Mouse (Mus musculus) midbrain, embryonic 12.5 days (tissue): ENCODE data around the gene Mtx2. TPM values are rescaled to one million over a fixed set of nuclear protein-coding genes. Genes with fewer than 3 reads are reported as not detected.

Experiments
- ATAC-seq: fragments of 200-750 bp; cut with Nextera tagmentation; 2 replicates; pipeline ENCODE4 v1.8.0; 2017; ENCODE audit warnings: low read depth, moderate TSS enrichment, moderate library complexity; ENCODE audit not compliant: low FRiP score
- H3K27ac ChIP-seq: fragments of 300-500 bp; sonication (generic); replicated peaks from 2 replicates; pipeline ENCODE4 v1.5.1; 2016; ENCODE audit warnings: mild to moderate bottlenecking
- H3K27me3 ChIP-seq: fragments of 300-500 bp; sonication (generic); 2 replicates; pipeline ENCODE4 v1.6.1; 2016; ENCODE audit warnings: mild to moderate bottlenecking
- H3K36me3 ChIP-seq: fragments of 300-500 bp; sonication (generic); 2 replicates; pipeline ENCODE4 v1.6.1; 2016
- H3K4me1 ChIP-seq: fragments of 300-500 bp; sonication (generic); 2 replicates; pipeline ENCODE4 v1.6.1; 2016
- H3K4me2 ChIP-seq: fragments of 300-500 bp; sonication (generic); replicated peaks from 2 replicates; pipeline ENCODE4 v1.6.1; 2016; ENCODE audit warnings: mild to moderate bottlenecking, moderate library complexity
- H3K4me3 ChIP-seq: fragments of 300-500 bp; sonication (generic); 2 replicates; pipeline ENCODE4 v1.5.1; 2016; ENCODE audit warnings: mild to moderate bottlenecking
- H3K9ac ChIP-seq: fragments of 300-500 bp; sonication (generic); replicated peaks from 2 replicates; pipeline ENCODE4 v1.6.1; 2016; ENCODE audit warnings: mild to moderate bottlenecking, moderate library complexity
- H3K9me3 ChIP-seq: fragments of 300-500 bp; sonication (generic); 2 replicates; pipeline ENCODE4 v1.6.1; 2016; ENCODE audit warnings: mild to moderate bottlenecking
- WGBS: fragments of 180-500 bp; shearing (Covaris S2); methylation state at CpG from one replicate; pipeline ENCODE4 v1.1.7; 2016; 5-methylcytosine and 5-hydroxymethylcytosine counted together
- polyA plus RNA-seq: library from polyadenylated mRNA; unstranded; fragments of >200 nt; fragmentation: Nextera tagmentation; extraction: Ambion mirVana; gene quantifications from 2 replicates; pipeline ENCODE4 v1.2.1, GENCODE M21; 2016

The Mtx2 gene
- 110 and 118 TPM in 2 replicates for polyA plus RNA-seq

- Histone ChIP-seq H3K4me2 (peak within 1 kb of the TSS; percentile 84), H3K4me1 (peaks cover 6% of the 10 kb centered on the region), H3K36me3 (no peaks in the 10 kb centered on the region), H3K27ac (peak within 1 kb of the TSS; percentile 84), H3K9me3 (no peaks in the 10 kb centered on the region), H3K27me3 (peaks cover 7% of the 10 kb centered on the region; the same call in 1 of the 2 replicates), H3K9ac (peak within 1 kb of the TSS; percentile 93), H3K4me3 (peak within 1 kb of the TSS; percentile 94)
- ATAC-seq, result peak; percentile 92
- under 1% methylated on average over 74 of the region's 74 CpGs for WGBS
Observed at GRCm38 (mm10) chr2:74825730-74826430, at the start of gene Mtx2. Mtx2 (plus strand) TSS chr2:74825803.

GRCm38 (mm10) chr2:74777536-74778275 is 47.9 kb upstream of the Mtx2 start:
- Histone ChIP-seq H3K4me1 (no peaks in the 10 kb centered on the region), H3K9me3 (no peaks in the 10 kb centered on the region), H3K36me3 (no peaks in the 10 kb centered on the region), H3K9ac (no peak overlapping the region), H3K27ac (no peak overlapping the region), H3K27me3 (no peaks in the 10 kb centered on the region), H3K4me2 (no peak overlapping the region), H3K4me3 (no peak overlapping the region)
- no peak for ATAC-seq
- WGBS, result 73% methylated on average over 13 of the region's 13 CpGs

GRCm38 (mm10) chr2:74781386-74781785 is 44.2 kb upstream of the Mtx2 start:
- H3K4me2 ChIP-seq, result no peak overlapping the region
- no peak overlapping the region for H3K27ac ChIP-seq
- no peak overlapping the region for H3K9ac ChIP-seq
- no peak for ATAC-seq
- no peaks in the 10 kb centered on the region for H3K27me3 ChIP-seq
- H3K36me3 ChIP-seq, result no peaks in the 10 kb centered on the region
- H3K9me3 ChIP-seq, result no peaks in the 10 kb centered on the region
- H3K4me1 ChIP-seq, result no peaks in the 10 kb centered on the region
- H3K4me3 ChIP-seq, result no peak overlapping the region
- WGBS, result 88% methylated on average over 5 of the region's 5 CpGs

GRCm38 (mm10) chr2:74795531-74795930 is 30.1 kb upstream of the Mtx2 start:
- Histone ChIP-seq H3K4me1 (no peaks in the 10 kb centered on the region), H3K36me3 (no peaks in the 10 kb centered on the region), H3K4me3 (no peak overlapping the region), H3K9me3 (no peaks in the 10 kb centered on the region), H3K27ac (no peak overlapping the region), H3K27me3 (no peaks in the 10 kb centered on the region), H3K4me2 (no peak overlapping the region), H3K9ac (no peak overlapping the region)
- no peak for ATAC-seq
- 64% methylated on average over 7 of the region's 7 CpGs for WGBS

GRCm38 (mm10) chr2:74808431-74808830 is 17.2 kb upstream of the Mtx2 start:
- H3K9me3 ChIP-seq, result no peaks in the 10 kb centered on the region
- no peaks in the 10 kb centered on the region for H3K27me3 ChIP-seq
- 81% methylated on average over 5 of the region's 5 CpGs for WGBS
- no peaks in the 10 kb centered on the region for H3K4me1 ChIP-seq
- H3K9ac ChIP-seq, result no peak overlapping the region
- no peak overlapping the region for H3K4me2 ChIP-seq
- no peak overlapping the region for H3K4me3 ChIP-seq
- no peaks in the 10 kb centered on the region for H3K36me3 ChIP-seq
- H3K27ac ChIP-seq, result no peak overlapping the region
- no peak for ATAC-seq

- Histone ChIP-seq H3K9me3 (no peaks in the 10 kb centered on the region), H3K27me3 (peaks cover 15% of the 10 kb centered on the region; the same call in 1 of the 2 replicates), H3K4me2 (no peak overlapping the region), H3K9ac (no peak overlapping the region), H3K27ac (no peak overlapping the region), H3K36me3 (no peaks in the 10 kb centered on the region), H3K4me3 (no peak overlapping the region), H3K4me1 (peaks cover 6% of the 10 kb centered on the region)
- WGBS, result 74% methylated on average over 5 of the region's 5 CpGs
- no peak for ATAC-seq
Observed at GRCm38 (mm10) chr2:74822654-74823053, 2.9 kb upstream of the Mtx2 start.

GRCm38 (mm10) chr2:74825371-74825729 is 253 bp upstream of the Mtx2 start:
- H3K9me3 ChIP-seq, result no peaks in the 10 kb centered on the region
- peak overlapping the region; percentile 84 for H3K27ac ChIP-seq
- H3K36me3 ChIP-seq, result no peaks in the 10 kb centered on the region
- peak overlapping the region; percentile 94 for H3K4me3 ChIP-seq
- peak overlapping the region; percentile 93 for H3K9ac ChIP-seq
- peak overlapping the region; percentile 84 for H3K4me2 ChIP-seq
- H3K27me3 ChIP-seq, result peaks cover 7% of the 10 kb centered on the region; the same call in 1 of the 2 replicates
- WGBS, result 83% methylated on average over 3 of the region's 3 CpGs
- ATAC-seq, result peak; percentile 23; the same call in 1 of the 2 replicates
- peaks cover 6% of the 10 kb centered on the region for H3K4me1 ChIP-seq

GRCm38 (mm10) chr2:74846992-74847391 is 21.4 kb downstream of the Mtx2 start:
- 94% methylated on average over 5 of the region's 5 CpGs for WGBS
- no peak for ATAC-seq
- Histone ChIP-seq H3K36me3 (no peaks in the 10 kb centered on the region), H3K4me3 (no peak overlapping the region), H3K4me1 (no peaks in the 10 kb centered on the region), H3K9me3 (no peaks in the 10 kb centered on the region), H3K9ac (no peak overlapping the region), H3K4me2 (no peak overlapping the region), H3K27me3 (no peaks in the 10 kb centered on the region), H3K27ac (no peak overlapping the region)

GRCm38 (mm10) chr2:74847516-74847915 is 21.9 kb downstream of the Mtx2 start:
- 88% methylated on average over 2 of the region's 2 CpGs for WGBS
- Histone ChIP-seq H3K4me1 (no peaks in the 10 kb centered on the region), H3K27me3 (no peaks in the 10 kb centered on the region), H3K27ac (no peak overlapping the region), H3K9ac (no peak overlapping the region), H3K4me2 (no peak overlapping the region), H3K36me3 (no peaks in the 10 kb centered on the region), H3K4me3 (no peak overlapping the region), H3K9me3 (no peaks in the 10 kb centered on the region)
- ATAC-seq, result no peak

GRCm38 (mm10) chr2:74850036-74850435 is 24.4 kb downstream of the Mtx2 start:
- no peak overlapping the region for H3K4me2 ChIP-seq
- WGBS, result 76% methylated on average over 1 of the region's 1 CpGs
- H3K9me3 ChIP-seq, result no peaks in the 10 kb centered on the region
- no peaks in the 10 kb centered on the region for H3K27me3 ChIP-seq
- H3K27ac ChIP-seq, result no peak overlapping the region
- H3K36me3 ChIP-seq, result no peaks in the 10 kb centered on the region
- no peak for ATAC-seq
- H3K4me3 ChIP-seq, result no peak overlapping the region
- no peak overlapping the region for H3K9ac ChIP-seq
- H3K4me1 ChIP-seq, result no peaks in the 10 kb centered on the region

GRCm38 (mm10) chr2:74862070-74862476 is 36.5 kb downstream of the Mtx2 start:
- H3K27me3 ChIP-seq, result no peaks in the 10 kb centered on the region
- H3K27ac ChIP-seq, result no peak overlapping the region
- H3K4me3 ChIP-seq, result no peak overlapping the region
- no peaks in the 10 kb centered on the region for H3K4me1 ChIP-seq
- H3K4me2 ChIP-seq, result no peak overlapping the region
- no peak overlapping the region for H3K9ac ChIP-seq
- H3K36me3 ChIP-seq, result peaks cover 4% of the 10 kb centered on the region; the same call in 1 of the 2 replicates
- no peak for ATAC-seq
- H3K9me3 ChIP-seq, result peaks cover 7% of the 10 kb centered on the region; the same call in 1 of the 2 replicates
- 90% methylated on average over 1 of the region's 1 CpGs for WGBS

- no peak for ATAC-seq
- H3K4me1 ChIP-seq, result no peaks in the 10 kb centered on the region
- peaks cover 4% of the 10 kb centered on the region; the same call in 1 of the 2 replicates for H3K36me3 ChIP-seq
- H3K27me3 ChIP-seq, result no peaks in the 10 kb centered on the region
- H3K9ac ChIP-seq, result no peak overlapping the region
- no peak overlapping the region for H3K4me2 ChIP-seq
- H3K27ac ChIP-seq, result no peak overlapping the region
- H3K9me3 ChIP-seq, result peaks cover 7% of the 10 kb centered on the region; the same call in 1 of the 2 replicates
- no peak overlapping the region for H3K4me3 ChIP-seq
Observed at GRCm38 (mm10) chr2:74865414-74865813, 39.8 kb downstream of the Mtx2 start.
